Mouse (Mus musculus): ENCODE data around the gene Anxa6.

Gene Anxa6

DNA sequence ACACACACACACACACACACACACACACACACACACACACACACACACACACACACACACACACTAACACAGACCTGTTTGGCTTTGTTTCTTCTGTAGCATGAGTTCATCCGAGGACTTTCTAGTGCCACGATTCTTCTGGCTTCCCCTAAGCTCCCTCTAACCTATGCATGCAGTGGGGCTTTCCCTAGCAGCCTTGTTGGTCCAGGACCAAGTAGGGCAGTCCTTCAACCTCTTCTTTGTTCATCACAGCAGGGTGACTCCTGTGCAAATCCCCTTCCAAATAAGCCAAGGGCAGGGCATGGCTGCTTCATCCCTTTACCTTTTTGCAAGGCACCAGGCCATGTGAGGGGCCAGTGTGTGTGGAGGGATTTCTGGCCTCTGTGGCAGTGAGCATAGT, 34.5 kb downstream of the Anxa6 start:
- in situ Hi-C loops (cut with MboI; ENCODE audit: low sequenced_read_pairs) = loop anchor here (10.0 kb wide), 1 partner anchor 156 kb away; the partner anchor contains the start of gene Slc36a3

DNA sequence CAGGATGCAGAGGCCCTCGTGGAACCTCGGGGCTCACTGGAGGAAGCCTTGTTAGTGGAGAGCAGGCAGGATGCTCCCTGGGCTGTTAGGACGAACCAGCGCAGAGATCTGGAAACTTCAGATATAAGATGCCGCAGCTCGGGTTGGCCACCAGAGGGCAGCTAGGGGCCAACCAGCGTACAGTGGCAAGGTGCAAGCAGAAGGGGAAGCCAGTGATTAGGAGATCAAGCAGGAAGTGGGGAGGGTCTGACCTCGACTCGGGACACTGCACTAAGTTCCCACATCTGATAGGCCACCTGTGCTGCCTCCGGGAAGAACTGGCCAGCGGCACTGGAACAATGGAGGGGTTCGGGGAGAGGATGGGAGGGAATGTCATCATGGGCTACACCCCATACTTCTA, 35.0 kb downstream of the Anxa6 start:
- in situ Hi-C loops (cut with MboI; ENCODE audit: low sequenced_read_pairs) = loop anchor here (10.0 kb wide), 1 partner anchor 157 kb away; the partner anchor contains the start of gene Slc36a3

DNA sequence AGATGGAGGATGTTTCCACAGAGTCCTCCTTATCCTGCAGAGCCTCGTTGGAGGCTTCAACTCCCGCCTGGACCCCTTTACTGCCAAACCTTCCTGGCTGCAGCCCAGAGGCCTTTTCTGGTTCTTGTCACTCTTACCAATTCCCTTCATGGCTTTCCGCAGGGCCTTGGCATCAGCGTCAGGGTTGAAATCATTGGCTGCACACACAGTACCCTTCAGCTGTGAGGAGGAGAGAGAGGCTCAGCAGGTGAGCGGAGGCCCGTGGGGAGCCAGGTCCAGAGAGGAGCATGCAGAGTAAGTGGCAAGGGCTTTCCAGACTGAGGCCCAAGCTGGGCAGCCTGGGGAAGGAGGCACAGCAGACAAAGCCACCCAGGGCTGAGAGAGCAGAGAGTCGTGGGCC, 37.1 kb downstream of the Anxa6 start:
- in situ Hi-C loops (cut with MboI; ENCODE audit: low sequenced_read_pairs) = loop anchor here (10.0 kb wide), 1 partner anchor 159 kb away; the partner anchor contains the start of gene Slc36a3

- in situ Hi-C loops (cut with MboI; ENCODE audit: low sequenced_read_pairs) = loop anchor here (5.0 to 10.0 kb wide), 3 partner anchors 58 to 165 kb away; partner anchors contain the start of gene Slc36a3
Measured at GRCm38 (mm10) chr11:54989920-54990319, 43.3 kb downstream of the Anxa6 start.

DNA sequence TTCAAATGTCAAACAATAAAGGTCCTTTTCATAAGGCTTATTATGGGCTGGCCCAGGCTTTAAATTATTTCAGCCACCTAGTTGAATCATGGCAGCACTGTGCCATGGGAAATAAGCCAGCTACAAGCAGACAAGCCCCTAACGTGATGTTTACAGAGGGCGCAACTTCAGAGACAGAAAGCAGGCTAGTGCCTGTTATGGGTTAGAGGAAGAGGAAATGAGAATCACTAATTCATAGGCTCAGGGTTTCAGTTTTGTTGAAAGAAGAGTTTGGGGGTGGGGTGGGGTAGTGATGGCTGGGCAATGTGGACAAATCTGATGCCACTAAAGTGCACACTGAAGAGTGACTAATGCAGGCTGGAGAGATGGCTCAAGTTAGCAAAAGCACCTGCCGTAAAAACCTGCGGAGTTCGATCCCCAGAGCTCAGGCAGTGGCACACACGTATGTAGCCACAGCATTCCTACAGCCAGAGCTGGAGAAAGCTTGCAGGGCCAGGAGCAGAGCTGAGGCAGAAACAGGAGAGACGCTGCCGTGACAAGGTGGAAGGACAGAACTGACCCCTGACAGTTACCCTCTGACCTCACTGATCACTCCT, 44.4 kb downstream of the Anxa6 start:
- in situ Hi-C loops (cut with MboI; ENCODE audit: low sequenced_read_pairs) = loop anchor here (5.0 to 10.0 kb wide), 2 partner anchors 57 to 104 kb away; no protein-coding TSS in a partner anchor

DNA sequence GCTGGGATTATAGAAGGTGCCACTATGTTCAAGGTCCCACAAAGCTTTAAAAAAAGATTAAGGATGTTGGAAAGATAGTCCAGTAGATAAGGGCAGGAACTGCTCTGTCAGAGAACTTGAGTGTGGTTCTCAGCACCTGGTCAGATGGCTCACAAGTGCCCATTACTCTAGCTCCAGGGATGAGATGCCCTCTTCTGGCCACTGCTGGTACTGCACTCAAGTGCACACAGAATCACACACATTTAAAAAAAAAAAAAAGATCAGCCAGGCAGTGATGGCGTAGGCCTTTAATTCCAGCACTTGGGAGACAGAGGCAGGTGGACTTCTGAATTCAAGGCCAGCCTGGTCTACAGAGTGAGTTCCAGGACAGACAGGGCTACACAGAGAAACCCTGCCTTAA, 45.3 kb downstream of the Anxa6 start:
- in situ Hi-C loops (cut with MboI; ENCODE audit: low sequenced_read_pairs) = loop anchor here (5.0 to 10.0 kb wide), 2 partner anchors 56 to 103 kb away; no protein-coding TSS in a partner anchor

DNA sequence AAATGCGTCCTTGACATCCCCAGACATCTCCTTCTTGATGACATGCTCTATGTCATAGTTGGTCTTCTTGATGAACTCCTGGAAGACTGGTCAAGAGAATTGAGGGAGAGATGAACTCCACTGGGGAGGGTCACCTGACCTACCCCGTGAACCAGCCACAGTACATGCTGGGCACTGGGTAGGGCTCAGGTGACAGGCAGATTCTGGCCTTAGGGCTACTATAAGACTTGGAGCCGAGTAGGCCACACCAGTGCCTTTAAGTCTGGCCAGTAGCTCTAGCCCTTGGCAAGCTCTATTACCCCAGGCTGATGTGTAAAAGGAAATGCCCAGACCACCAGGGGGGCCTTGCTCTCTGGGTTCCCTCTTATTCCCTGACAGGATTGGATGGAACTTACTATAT, 48.2 kb downstream of the Anxa6 start:
- in situ Hi-C loops (cut with MboI; ENCODE audit: low sequenced_read_pairs) = loop anchor here (5.0 to 10.0 kb wide), 2 partner anchors 53 to 100 kb away; no protein-coding TSS in a partner anchor

- in situ Hi-C loops (cut with MboI; ENCODE audit: low sequenced_read_pairs) = loop anchor here (10.0 kb wide), 1 partner anchor 100 kb away; no protein-coding TSS in a partner anchor
Measured at GRCm38 (mm10) chr11:54984581-54984980, 48.7 kb downstream of the Anxa6 start.

- in situ Hi-C loops (cut with MboI; ENCODE audit: low sequenced_read_pairs) = loop anchor here (10.0 kb wide), 1 partner anchor 99 kb away; no protein-coding TSS in a partner anchor
Measured at GRCm38 (mm10) chr11:54984085-54984484, 49.2 kb downstream of the Anxa6 start.

GRCm38 (mm10) chr11:54982520-54982919, 50.7 kb downstream of the Anxa6 start:
- in situ Hi-C loops (cut with MboI; ENCODE audit: low sequenced_read_pairs) = loop anchor here (10.0 kb wide), 1 partner anchor 98 kb away; no protein-coding TSS in a partner anchor

- in situ Hi-C loops (cut with MboI; ENCODE audit: low sequenced_read_pairs) = loop anchor here (10.0 kb wide), 1 partner anchor 97 kb away; no protein-coding TSS in a partner anchor
Measured at GRCm38 (mm10) chr11:54981630-54982029, 51.6 kb downstream of the Anxa6 start.

DNA sequence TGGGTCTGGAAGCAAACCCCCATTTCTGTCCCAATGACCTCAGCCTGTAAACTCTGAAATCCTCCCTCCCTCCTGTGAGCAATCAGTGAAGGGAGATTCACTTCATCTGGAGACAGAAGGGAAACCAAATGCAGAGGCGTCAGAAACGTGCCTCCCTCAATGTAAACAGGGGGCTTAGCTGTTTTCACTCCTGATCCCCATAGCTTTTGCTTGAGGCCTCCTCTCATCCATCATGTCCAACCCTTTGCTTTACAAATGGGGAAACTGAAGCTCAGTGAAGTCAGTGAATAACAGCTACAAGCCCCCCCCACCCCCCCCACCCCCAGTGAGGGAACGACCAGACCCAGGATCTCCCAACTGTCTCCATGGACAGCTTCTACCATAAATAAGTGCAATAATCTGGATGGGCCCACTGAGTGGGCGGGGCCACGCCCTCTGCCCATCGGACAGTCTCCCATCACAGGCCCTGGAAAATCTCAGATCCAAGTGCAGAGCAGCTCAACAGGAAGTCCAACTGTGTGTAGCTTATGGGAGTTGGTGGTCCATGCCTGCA, 55.8 kb downstream of the Anxa6 start:
- in situ Hi-C loops (cut with MboI; ENCODE audit: low sequenced_read_pairs) = no loop called here

DNA sequence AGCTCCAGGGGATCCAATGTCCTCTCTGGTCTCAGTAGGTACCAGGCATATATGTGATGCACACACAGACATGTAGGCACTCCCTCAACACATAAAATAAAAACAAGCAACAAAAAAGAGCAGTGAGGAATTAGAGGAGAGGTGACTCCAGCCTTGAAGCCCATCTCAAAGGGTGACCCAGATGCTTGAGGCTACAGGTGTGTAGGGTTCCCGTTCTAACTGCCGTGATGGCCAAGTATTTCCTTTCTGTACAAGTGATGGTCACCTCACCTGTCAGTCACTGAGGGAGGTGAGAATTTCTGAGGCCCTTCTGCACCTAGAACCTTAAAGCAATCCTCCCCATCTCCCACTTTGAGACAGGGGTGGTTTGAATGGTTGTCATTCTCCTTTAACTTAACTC, 56.9 kb downstream of the Anxa6 start:
- in situ Hi-C loops (cut with MboI; ENCODE audit: low sequenced_read_pairs) = no loop called here

- in situ Hi-C loops (cut with MboI; ENCODE audit: low sequenced_read_pairs) = no loop called here
Measured at GRCm38 (mm10) chr11:54975756-54976155, 57.5 kb downstream of the Anxa6 start.

DNA sequence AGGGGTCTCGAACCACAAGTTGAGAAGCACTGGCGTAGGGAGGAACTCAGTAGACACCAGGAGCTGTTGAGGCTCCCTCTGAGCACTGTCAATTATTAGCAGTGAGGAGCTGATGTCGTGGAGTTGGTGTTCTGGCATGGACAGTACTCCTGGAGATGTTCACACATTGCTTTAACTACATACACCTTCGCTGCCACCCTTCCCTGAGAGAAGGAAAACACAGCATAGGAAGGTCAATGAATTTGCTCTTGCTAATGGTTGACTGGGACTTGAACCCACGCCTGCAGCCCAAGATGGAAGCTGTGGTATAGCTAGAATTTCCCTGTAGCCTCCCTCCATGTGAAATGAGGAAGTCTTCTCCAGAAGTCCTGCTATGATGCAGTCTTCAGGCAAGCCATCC, 57.9 kb downstream of the Anxa6 start:
- in situ Hi-C loops (cut with MboI; ENCODE audit: low sequenced_read_pairs) = no loop called here

DNA sequence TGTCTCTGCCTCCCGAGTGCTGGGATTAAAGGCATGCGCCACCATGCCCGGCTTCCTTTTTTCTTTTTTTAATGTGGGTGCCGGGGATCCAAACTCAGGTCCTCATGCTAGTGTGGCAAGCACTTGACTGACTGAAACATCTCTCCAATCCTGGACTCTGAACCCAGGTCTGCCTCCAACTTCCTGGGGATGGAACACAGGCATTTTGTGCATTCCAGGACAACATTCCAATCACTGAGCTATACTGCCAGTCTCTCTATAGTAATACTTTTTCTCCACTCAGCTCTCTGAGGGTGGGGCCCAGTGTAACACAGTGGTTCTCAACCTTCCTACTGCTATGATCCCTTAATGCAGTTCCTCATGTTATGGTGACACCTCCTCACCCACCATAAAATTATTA, 58.6 kb downstream of the Anxa6 start:
- in situ Hi-C loops (cut with MboI; ENCODE audit: low sequenced_read_pairs) = no loop called here

DNA sequence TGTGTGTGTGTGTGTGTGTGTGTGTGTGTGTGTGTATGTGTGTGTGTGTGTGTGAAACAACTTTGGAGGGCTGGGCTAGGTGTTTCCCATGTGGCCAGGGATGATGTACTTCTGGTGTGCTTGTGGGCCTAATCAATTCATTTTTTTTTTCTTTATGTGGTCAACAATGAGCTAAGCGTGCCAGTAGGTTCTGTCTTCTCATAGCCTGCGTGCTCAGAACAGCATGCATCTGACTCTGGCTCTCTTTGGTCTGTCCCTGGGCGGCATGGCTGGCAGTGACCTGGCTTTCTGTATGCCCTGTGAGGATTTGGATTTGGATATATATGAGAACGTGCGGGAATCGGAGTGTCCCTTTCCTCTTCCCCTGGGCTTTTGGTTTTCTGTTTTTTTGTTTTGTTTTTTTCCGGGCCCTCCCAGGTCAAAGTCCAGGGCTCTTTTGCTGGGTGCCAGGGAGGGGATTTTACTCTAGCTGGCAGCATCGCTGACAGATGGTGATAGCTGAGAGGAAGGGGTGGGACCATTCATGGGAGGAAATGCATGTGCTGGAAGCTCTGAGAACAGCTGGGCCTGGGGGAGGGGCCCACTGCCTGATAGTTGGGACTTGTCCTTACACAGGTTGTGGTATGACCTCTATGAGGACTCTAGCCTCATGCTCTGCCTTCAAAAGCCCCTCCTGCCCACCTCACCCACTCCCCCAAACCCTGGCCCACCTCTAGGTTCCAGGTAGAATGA, 59.6 kb downstream of the Anxa6 start:
- in situ Hi-C loops (cut with MboI; ENCODE audit: low sequenced_read_pairs) = no loop called here

DNA sequence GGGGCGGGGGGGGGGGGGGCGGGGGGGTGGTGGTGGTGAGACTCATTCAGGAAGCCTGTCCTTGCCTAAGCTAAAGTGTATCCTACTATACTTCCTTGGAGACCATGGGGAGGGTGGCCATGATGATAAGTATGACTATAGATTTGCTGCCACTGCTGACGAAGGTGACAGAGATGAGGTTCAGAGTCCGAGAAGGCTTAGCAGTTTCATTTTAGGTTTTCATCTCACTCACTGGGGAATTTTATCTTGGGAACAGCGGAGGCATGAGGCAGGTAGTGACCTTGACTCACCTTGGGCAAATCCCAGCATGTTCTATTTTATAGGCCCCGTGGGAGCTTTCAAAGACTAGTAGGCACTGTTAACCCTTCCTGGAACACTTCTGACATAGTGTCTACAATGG, 60.5 kb downstream of the Anxa6 start:
- in situ Hi-C loops (cut with MboI; ENCODE audit: low sequenced_read_pairs) = no loop called here

GRCm38 (mm10) chr11:54972049-54972723, 61.1 kb downstream of the Anxa6 start:
- in situ Hi-C loops (cut with MboI; ENCODE audit: low sequenced_read_pairs) = no loop called here

DNA sequence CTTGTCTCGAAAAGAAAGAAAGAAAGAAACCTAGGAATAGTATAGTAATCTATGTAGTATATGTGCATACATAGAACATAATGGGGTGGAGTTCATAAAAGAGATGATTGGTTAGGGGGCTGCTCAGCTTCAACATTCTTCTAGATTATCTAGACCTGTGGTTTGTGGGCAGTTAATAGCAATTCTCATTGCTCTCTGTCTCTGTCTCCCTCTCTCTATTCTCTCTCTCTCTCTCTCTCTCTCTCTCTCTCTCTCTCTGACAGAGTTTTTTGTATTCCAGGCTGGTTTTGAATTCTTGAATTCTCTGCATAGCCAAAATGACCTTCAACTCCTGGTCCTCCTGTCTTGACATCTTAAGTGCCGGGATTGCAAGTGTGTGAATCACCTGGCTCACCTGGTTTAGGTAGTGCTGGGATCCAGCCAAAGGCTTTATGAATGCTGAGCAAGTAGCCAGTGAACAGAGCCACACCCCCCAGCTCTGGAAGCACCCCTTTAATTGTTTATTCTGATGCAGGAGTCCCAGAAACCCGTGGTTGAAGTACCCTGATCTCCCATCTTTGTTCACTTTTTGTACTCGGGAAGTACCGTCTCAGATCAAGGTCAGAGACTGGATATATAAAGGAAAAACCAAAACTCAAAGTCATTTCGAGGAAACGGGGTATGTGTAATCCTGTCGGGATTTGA, 61.7 kb downstream of the Anxa6 start:
- in situ Hi-C loops (cut with MboI; ENCODE audit: low sequenced_read_pairs) = no loop called here
